Mouse (Mus musculus): ENCODE measurements around the gene Cbx4. TPM values are rescaled to one million over a fixed set of nuclear protein-coding genes. Genes with fewer than 3 reads are reported as not detected.
A peak's percentile ranks its signal among the peaks of the same experiment; 100 is the strongest.

Cbx4 gene
- total RNA-seq, 2 experiments from 2014 or later = 200 to 332 TPM

GRCm38 (mm10) chr11:119041750-119042465 lies 44.1 kb downstream of the Cbx4 start:
- DNase-seq = no peak

GRCm38 (mm10) chr11:119041325-119041716 lies 44.7 kb downstream of the Cbx4 start:
- no peak for DNase-seq

- peak; percentile 99 to 100 for DNase-seq
Observed at GRCm38 (mm10) chr11:119040600-119041324, 45.3 kb downstream of the Cbx4 start, which contains the start of gene Cbx8. Gene Cbx8, minus strand, starts transcription at chr11:119040969.

- DNase-seq = peak in 1 of 2 experiments; percentile 1
Observed at GRCm38 (mm10) chr11:119039732-119040512, 46.1 kb downstream of the Cbx4 start.

GRCm38 (mm10) chr11:119038744-119039484 lies 47.1 kb downstream of the Cbx4 start:
- DNase-seq = peak in 1 of 2 experiments; percentile 5

- peak in 1 of 2 experiments; percentile 15 for DNase-seq
Observed at GRCm38 (mm10) chr11:119037780-119038401, 48.1 kb downstream of the Cbx4 start.

GRCm38 (mm10) chr11:119036934-119037779 lies 48.9 kb downstream of the Cbx4 start:
- DNase-seq = peak in 1 of 2 experiments; percentile 58

GRCm38 (mm10) chr11:119036447-119036846 lies 49.6 kb downstream of the Cbx4 start:
- no peak for DNase-seq

GRCm38 (mm10) chr11:119035686-119036165 lies 50.3 kb downstream of the Cbx4 start:
- no peak for DNase-seq

- no peak for DNase-seq
Observed at GRCm38 (mm10) chr11:119035094-119035685, 50.8 kb downstream of the Cbx4 start.

GRCm38 (mm10) chr11:119034635-119035034 lies 51.4 kb downstream of the Cbx4 start:
- DNase-seq = no peak

GRCm38 (mm10) chr11:119033874-119034558 lies 52.0 kb downstream of the Cbx4 start:
- peak; percentile 86 to 91 for DNase-seq

Other genes starting within 250 kb of the Cbx4 start
- gene Rbfox3, start 174.6 kb downstream of the Cbx4 start, total RNA-seq (2021) = 1 to 10 TPM; 5.5 to 6.0 TPM
- not detected for gene Enpp7, start 98.0 kb downstream of the Cbx4 start, total RNA-seq (2021)
- gene Cbx2, start 63.3 kb downstream of the Cbx4 start, total RNA-seq (2021) = 1 to 10 TPM; 7.6 to 7.7 TPM
- gene Cbx8, start 45.3 kb downstream of the Cbx4 start, total RNA-seq (2021) = 10 to 100 TPM; 21.4 to 21.5 TPM
- 10 to 100 TPM; 14.3 to 15.9 TPM for gene Tbc1d16, start 142.3 kb upstream of the Cbx4 start, total RNA-seq (2021)
- under 1 TPM; 0.40 to 0.66 TPM for gene Ccdc40, start 142.4 kb upstream of the Cbx4 start, total RNA-seq (2021)
- 100 to 1,000 TPM in 1 of 2 experiments, 10 to 100 TPM in 1; 95.1 to 103 TPM for gene Gaa, start 181.7 kb upstream of the Cbx4 start, total RNA-seq (2021)
- 100 to 1,000 TPM; 136 to 138 TPM for gene Eif4a3, start 213.9 kb upstream of the Cbx4 start, total RNA-seq (2021)
- under 1 TPM; 0.17 to 0.33 TPM for gene Card14, start 221.5 kb upstream of the Cbx4 start, total RNA-seq (2021)

Measured in adrenal gland, postnatal 36 days (tissue).